Mouse (Mus musculus) lung, adult 2 months (tissue): ENCODE measurements around the gene Fbxw7.

Experiments
- CTCF ChIP-seq: fragments of 200-500 bp; IDR thresholded peaks from 2 replicates; pipeline ENCODE4 v1.5.1; 2011; ENCODE audit warnings: mild to moderate bottlenecking, low read length, control low read depth; ENCODE audit not compliant: insufficient read depth
- POLR2A ChIP-seq: fragments of 200-500 bp; IDR thresholded peaks from 2 replicates; pipeline ENCODE4 v1.6.1; 2011; ENCODE audit warnings: low read depth, mild to moderate bottlenecking, control low read depth, low read length, borderline replicate concordance; ENCODE audit errors: extremely low read depth

GRCm38 (mm10) chr3:84985121-84985625 lies 170.1 kb downstream of the Fbxw7 start:
- TF ChIP-seq POLR2A (no peak), CTCF (no peak)
